Mouse (Mus musculus): ENCODE measurements around the gene Gm10570. TPM values are rescaled to one million over a fixed set of nuclear protein-coding genes. Genes with fewer than 3 reads are reported as not detected.

The Gm10570 gene
- polyA plus RNA-seq (2015; fragmentation: Nextera tagmentation; extraction: Ambion mirVana): not detected in 2 replicates

DNA sequence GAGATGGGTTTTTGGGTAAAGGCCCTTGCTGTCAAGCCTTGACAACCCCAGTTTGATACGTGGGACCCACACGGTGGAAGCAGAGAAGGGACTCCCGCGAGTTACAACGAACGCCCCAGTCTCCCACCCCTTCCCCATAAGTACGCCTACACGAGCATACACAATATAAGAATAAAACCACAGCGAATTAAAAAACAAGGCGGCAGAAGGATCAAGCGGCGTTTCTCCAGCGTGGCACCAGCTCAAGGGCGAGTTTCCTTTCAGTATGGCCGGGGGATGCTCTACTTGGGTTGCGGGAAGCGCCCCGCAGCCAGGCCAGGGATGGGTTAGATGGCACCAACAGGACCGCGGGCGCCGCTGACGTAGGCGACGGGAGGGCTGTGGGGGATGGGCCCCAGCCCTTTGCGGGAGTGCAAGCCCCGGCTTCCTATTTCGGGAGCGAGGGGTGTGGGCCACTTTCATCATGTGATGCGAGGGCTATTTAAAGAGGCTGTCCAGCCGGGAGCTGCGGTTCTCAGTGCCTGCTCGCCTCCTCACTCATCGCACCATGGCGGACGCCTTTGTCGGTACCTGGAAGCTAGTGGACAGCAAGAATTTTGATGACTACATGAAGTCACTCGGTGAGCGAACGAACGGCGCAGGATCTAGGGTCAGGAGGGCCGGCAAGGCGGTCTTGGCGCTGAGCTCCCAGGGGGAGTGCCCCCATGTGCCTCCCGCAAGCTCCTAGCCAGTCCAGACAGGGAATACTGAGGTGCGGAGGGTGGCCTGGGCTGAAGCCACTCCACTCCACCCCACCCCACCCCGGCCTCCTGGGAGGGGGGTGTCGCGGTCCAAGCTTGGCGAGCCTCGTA, at the start of gene Gm10570, which contains the start of gene Fabp3:
Gene Gm10570 (minus strand): TSS at position 444 of the 851 bp plus-strand sequence.
Gene Fabp3 (plus strand): TSS at position 365 of the 851 bp plus-strand sequence.
- H3K36me3 ChIP-seq: no peaks in the 10 kb centered on the region
- H3K27me3 ChIP-seq: peaks cover 85% of the 10 kb centered on the region
- peak within 1 kb of the TSS; percentile 79 for H3K4me2 ChIP-seq
- H3K27ac ChIP-seq: no peak within 1 kb of the TSS
- no peak for ATAC-seq (ENCODE audit: low read depth)
- peak within 1 kb of the TSS; percentile 49; the same call in 1 of the 2 replicates for H3K9ac ChIP-seq
- 1% methylated on average over 52 of the region's 52 CpGs for WGBS (ENCODE audit: insufficient replicate concordance)
- no peaks in the 10 kb centered on the region for H3K9me3 ChIP-seq (replicated peaks)
- H3K4me3 ChIP-seq (replicated peaks): peak within 1 kb of the TSS; percentile 57
- peaks cover 21% of the 10 kb centered on the region for H3K4me1 ChIP-seq (replicated peaks)
- no peak for DNase-seq

DNA sequence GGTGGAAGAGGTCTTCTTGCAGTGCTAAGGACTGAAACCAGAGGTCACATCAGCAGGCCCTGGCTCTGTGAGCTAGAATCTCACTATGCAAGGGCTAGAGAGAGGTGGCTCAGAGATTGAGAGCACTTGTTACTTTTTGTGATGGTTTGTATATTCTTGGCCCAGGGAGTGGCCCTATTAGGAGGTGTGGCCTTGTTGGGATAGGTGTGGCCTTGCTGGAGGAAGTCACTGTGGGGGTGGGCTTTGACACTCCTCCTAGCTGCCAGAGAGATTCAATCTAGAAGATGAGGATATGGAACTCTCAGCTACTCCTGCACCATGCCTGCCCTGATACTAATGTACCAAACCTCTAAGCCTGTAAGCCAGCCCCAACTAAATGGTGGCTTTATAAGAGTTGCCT, 49.5 kb upstream of the Gm10570 start:
- peaks cover 42% of the 10 kb centered on the region for H3K36me3 ChIP-seq
- ATAC-seq (ENCODE audit: low read depth) (no peak), DNase-seq (peak; percentile 23)
- no peak overlapping the region for H3K4me3 ChIP-seq (replicated peaks)
- no peaks in the 10 kb centered on the region for H3K9me3 ChIP-seq (replicated peaks)
- peak overlapping the region; percentile 5; the same call in 1 of the 2 replicates for H3K9ac ChIP-seq
- peak overlapping the region; percentile 9 for H3K27ac ChIP-seq
- no peaks in the 10 kb centered on the region for H3K27me3 ChIP-seq
- H3K4me2 ChIP-seq: peak overlapping the region; percentile 80
- peaks cover 38% of the 10 kb centered on the region for H3K4me1 ChIP-seq (replicated peaks)

- Histone ChIP-seq H3K4me1 (replicated peaks) (peaks cover 15% of the 10 kb centered on the region), H3K27me3 (no peaks in the 10 kb centered on the region), H3K4me3 (replicated peaks) (no peak overlapping the region), H3K9ac (no peak overlapping the region), H3K36me3 (peaks cover 85% of the 10 kb centered on the region), H3K27ac (no peak overlapping the region), H3K4me2 (no peak overlapping the region), H3K9me3 (replicated peaks) (no peaks in the 10 kb centered on the region)
- 81% methylated on average over 7 of the region's 7 CpGs for WGBS (ENCODE audit: insufficient replicate concordance)
- ATAC-seq (ENCODE audit: low read depth): no peak
- no peak for DNase-seq
These were observed 44.1 kb upstream of the Gm10570 start for GRCm38 (mm10) chr4:130352588-130352987.

DNA sequence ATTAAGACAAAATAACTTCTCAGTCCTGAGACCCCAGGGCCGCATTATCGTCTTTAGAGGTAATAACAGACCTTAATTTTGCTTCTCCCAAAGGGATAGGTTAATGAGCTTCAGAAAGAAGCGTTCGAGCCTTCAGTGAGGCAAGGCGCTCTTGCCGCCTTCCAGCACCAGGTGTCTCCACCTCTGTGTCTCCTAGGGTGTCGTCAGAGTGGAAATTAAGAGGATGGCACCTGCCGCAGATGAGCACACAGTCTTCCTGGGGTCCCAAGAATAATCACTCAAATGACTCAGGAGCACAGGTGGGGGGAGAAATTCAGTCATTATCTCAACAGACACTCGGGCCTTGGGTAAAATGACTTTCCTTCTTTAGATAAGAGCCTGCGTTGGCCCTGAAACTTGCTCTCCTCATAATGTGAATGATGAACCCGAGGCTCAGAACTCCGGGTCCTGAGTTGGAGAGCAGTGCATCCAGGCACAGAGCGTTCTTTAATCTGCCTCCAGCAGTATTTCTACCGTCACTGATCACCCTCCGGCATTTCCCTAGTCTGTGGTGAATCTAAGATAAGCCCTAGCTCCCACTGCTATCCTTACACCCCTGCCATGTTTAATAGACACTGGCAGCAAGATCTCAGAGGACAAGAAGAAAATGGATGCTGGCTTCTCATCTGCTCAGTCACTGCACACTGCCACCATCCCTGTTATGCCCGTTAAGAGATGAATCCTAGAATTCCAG, 42.4 kb upstream of the Gm10570 start:
- DNase-seq: peak; percentile 9
- Histone ChIP-seq H3K4me1 (replicated peaks) (peaks cover 14% of the 10 kb centered on the region), H3K9me3 (replicated peaks) (no peaks in the 10 kb centered on the region), H3K4me2 (0 out of 2 replicates have a peak overlapping the region, but pooled peaks have one; percentile 8), H3K9ac (peak overlapping the region; percentile 6; the same call in 1 of the 2 replicates), H3K36me3 (peaks cover 79% of the 10 kb centered on the region), H3K27ac (peak overlapping the region; percentile 38; the same call in 1 of the 2 replicates), H3K27me3 (no peaks in the 10 kb centered on the region), H3K4me3 (replicated peaks) (no peak overlapping the region)
- ATAC-seq (ENCODE audit: low read depth): peak; percentile 72
- WGBS (ENCODE audit: insufficient replicate concordance): 67% methylated on average over 16 of the region's 16 CpGs

GRCm38 (mm10) chr4:130349666-130350065, 41.2 kb upstream of the Gm10570 start:
- no peak for ATAC-seq (ENCODE audit: low read depth)
- Histone ChIP-seq H3K4me3 (replicated peaks) (no peak overlapping the region), H3K9me3 (replicated peaks) (no peaks in the 10 kb centered on the region), H3K36me3 (peaks cover 77% of the 10 kb centered on the region), H3K27ac (no peak overlapping the region), H3K27me3 (no peaks in the 10 kb centered on the region), H3K4me1 (replicated peaks) (peaks cover 14% of the 10 kb centered on the region), H3K4me2 (no peak overlapping the region), H3K9ac (no peak overlapping the region)
- no peak for DNase-seq
- WGBS (ENCODE audit: insufficient replicate concordance): 82% methylated on average over 6 of the region's 6 CpGs

- Histone ChIP-seq H3K9me3 (replicated peaks) (no peaks in the 10 kb centered on the region), H3K4me1 (replicated peaks) (no peaks in the 10 kb centered on the region), H3K4me3 (replicated peaks) (no peak overlapping the region), H3K36me3 (peaks cover 36% of the 10 kb centered on the region), H3K27ac (no peak overlapping the region), H3K27me3 (no peaks in the 10 kb centered on the region), H3K9ac (no peak overlapping the region), H3K4me2 (no peak overlapping the region)
- DNase-seq: peak; percentile 46
- ATAC-seq (ENCODE audit: low read depth): peak; percentile 39; the same call in 1 of the 2 replicates
- WGBS (ENCODE audit: insufficient replicate concordance): 18% methylated on average over 4 of the region's 4 CpGs
These were observed 33.2 kb upstream of the Gm10570 start for GRCm38 (mm10) chr4:130341691-130342090.

- 75% methylated on average over 5 of the region's 5 CpGs for WGBS (ENCODE audit: insufficient replicate concordance)
- peaks cover 40% of the 10 kb centered on the region for H3K36me3 ChIP-seq
- ATAC-seq (ENCODE audit: low read depth): peak; percentile 53; the same call in 1 of the 2 replicates
These were observed 27.4 kb upstream of the Gm10570 start for GRCm38 (mm10) chr4:130335867-130336266.

GRCm38 (mm10) chr4:130327366-130327765, 18.9 kb upstream of the Gm10570 start:
- 85% methylated on average over 9 of the region's 9 CpGs for WGBS (ENCODE audit: insufficient replicate concordance)
- Histone ChIP-seq H3K36me3 (peaks cover 66% of the 10 kb centered on the region), H3K9me3 (replicated peaks) (no peaks in the 10 kb centered on the region)

More at GRCm38 (mm10) chr4:130335867-130336266, 27.4 kb upstream of the Gm10570 start:
- H3K4me3 ChIP-seq (replicated peaks): no peak overlapping the region
- no peaks in the 10 kb centered on the region for H3K4me1 ChIP-seq (replicated peaks)
- no peaks in the 10 kb centered on the region for H3K27me3 ChIP-seq
- H3K4me2 ChIP-seq: no peak overlapping the region
- DNase-seq: no peak
- no peak overlapping the region for H3K27ac ChIP-seq
- H3K9ac ChIP-seq: no peak overlapping the region
- no peaks in the 10 kb centered on the region for H3K9me3 ChIP-seq (replicated peaks)

DNA sequence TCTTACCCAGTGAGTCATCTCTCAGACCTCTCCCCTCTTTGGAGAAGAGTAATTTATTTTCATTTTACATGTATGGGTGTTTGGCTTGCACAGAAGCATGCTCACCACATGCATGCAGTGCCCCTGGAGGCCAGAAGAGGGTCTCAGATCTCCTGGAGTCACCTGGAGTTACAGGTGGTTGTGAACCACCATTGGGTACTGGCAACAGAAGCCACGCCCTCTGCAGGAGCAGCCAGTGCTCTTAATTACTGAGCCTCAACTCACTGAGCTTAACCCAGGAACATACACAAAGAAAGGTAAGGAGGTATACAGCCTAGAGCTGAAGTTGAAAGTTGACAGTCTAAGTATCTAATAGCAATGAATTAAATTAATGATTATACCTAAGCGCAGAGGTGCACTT, 17.0 kb upstream of the Gm10570 start:
- Histone ChIP-seq H3K9ac (no peak overlapping the region), H3K4me1 (replicated peaks) (peaks cover 20% of the 10 kb centered on the region), H3K27ac (no peak overlapping the region), H3K9me3 (replicated peaks) (no peaks in the 10 kb centered on the region), H3K36me3 (peaks cover 80% of the 10 kb centered on the region), H3K27me3 (no peaks in the 10 kb centered on the region), H3K4me3 (replicated peaks) (no peak overlapping the region), H3K4me2 (no peak overlapping the region)
- ATAC-seq (ENCODE audit: low read depth): no peak
- no peak for DNase-seq
- WGBS (ENCODE audit: insufficient replicate concordance): 79% methylated on average over 2 of the region's 2 CpGs

More at GRCm38 (mm10) chr4:130327366-130327765, 18.9 kb upstream of the Gm10570 start:
- ATAC-seq (ENCODE audit: low read depth) (no peak), DNase-seq (no peak)
- Histone ChIP-seq H3K27ac (no peak overlapping the region), H3K4me2 (no peak overlapping the region), H3K4me1 (replicated peaks) (peaks cover 11% of the 10 kb centered on the region), H3K9ac (no peak overlapping the region), H3K27me3 (no peaks in the 10 kb centered on the region), H3K4me3 (replicated peaks) (no peak overlapping the region)

- H3K36me3 ChIP-seq: peaks cover 87% of the 10 kb centered on the region
- ATAC-seq (ENCODE audit: low read depth): no peak
These were observed 15.1 kb upstream of the Gm10570 start for GRCm38 (mm10) chr4:130323607-130324006.

GRCm38 (mm10) chr4:130323165-130323564, 14.7 kb upstream of the Gm10570 start:
- WGBS (ENCODE audit: insufficient replicate concordance): 24% methylated on average over 1 of the region's 1 CpGs
- no peak overlapping the region for H3K27ac ChIP-seq

More at GRCm38 (mm10) chr4:130323607-130324006, 15.1 kb upstream of the Gm10570 start:
- peak overlapping the region; percentile 6; the same call in 1 of the 2 replicates for H3K27ac ChIP-seq
- WGBS (ENCODE audit: insufficient replicate concordance): 77% methylated on average over 5 of the region's 5 CpGs
- no peak overlapping the region for H3K4me3 ChIP-seq (replicated peaks)
- no peak for DNase-seq
- H3K27me3 ChIP-seq: no peaks in the 10 kb centered on the region
- no peak overlapping the region for H3K9ac ChIP-seq
- no peak overlapping the region for H3K4me2 ChIP-seq
- H3K4me1 ChIP-seq (replicated peaks): peaks cover 20% of the 10 kb centered on the region
- H3K9me3 ChIP-seq (replicated peaks): no peaks in the 10 kb centered on the region

More at GRCm38 (mm10) chr4:130323165-130323564, 14.7 kb upstream of the Gm10570 start:
- Histone ChIP-seq H3K4me3 (replicated peaks) (no peak overlapping the region), H3K4me2 (no peak overlapping the region), H3K9me3 (replicated peaks) (no peaks in the 10 kb centered on the region), H3K27me3 (no peaks in the 10 kb centered on the region), H3K36me3 (peaks cover 86% of the 10 kb centered on the region), H3K9ac (no peak overlapping the region), H3K4me1 (replicated peaks) (peaks cover 20% of the 10 kb centered on the region)
- no peak for DNase-seq
- no peak for ATAC-seq (ENCODE audit: low read depth)
